Mouse (Mus musculus): ENCODE results near the gene Snrnp70.

GRCm38 (mm10) chr7:45353041-45353440 is 42.5 kb downstream of the Snrnp70 start:
- TF ChIP-seq GATA1 (IDR thresholded peaks at IDR 0.05; ENCODE audit: borderline replicate concordance, low read length) (no peak), FLI1 (IDR thresholded peaks at IDR 0.05; ENCODE audit: low read length) (no peak)
